Mouse (Mus musculus) spleen, postnatal 0 days (tissue): ENCODE results near the gene Ddx58. TPM values are rescaled to one million over a fixed set of nuclear protein-coding genes. Genes with fewer than 3 reads are reported as not detected.

Experiments used
- polyA plus RNA-seq: library from polyadenylated mRNA; unstranded; fragments of >200 nt; fragmentation: Nextera tagmentation; extraction: Ambion mirVana; gene quantifications from 2 replicates; pipeline ENCODE4 v1.2.1, GENCODE M21; 2015

The Ddx58 gene
- 6.9 and 11.6 TPM in 2 replicates for polyA plus RNA-seq

DNA sequence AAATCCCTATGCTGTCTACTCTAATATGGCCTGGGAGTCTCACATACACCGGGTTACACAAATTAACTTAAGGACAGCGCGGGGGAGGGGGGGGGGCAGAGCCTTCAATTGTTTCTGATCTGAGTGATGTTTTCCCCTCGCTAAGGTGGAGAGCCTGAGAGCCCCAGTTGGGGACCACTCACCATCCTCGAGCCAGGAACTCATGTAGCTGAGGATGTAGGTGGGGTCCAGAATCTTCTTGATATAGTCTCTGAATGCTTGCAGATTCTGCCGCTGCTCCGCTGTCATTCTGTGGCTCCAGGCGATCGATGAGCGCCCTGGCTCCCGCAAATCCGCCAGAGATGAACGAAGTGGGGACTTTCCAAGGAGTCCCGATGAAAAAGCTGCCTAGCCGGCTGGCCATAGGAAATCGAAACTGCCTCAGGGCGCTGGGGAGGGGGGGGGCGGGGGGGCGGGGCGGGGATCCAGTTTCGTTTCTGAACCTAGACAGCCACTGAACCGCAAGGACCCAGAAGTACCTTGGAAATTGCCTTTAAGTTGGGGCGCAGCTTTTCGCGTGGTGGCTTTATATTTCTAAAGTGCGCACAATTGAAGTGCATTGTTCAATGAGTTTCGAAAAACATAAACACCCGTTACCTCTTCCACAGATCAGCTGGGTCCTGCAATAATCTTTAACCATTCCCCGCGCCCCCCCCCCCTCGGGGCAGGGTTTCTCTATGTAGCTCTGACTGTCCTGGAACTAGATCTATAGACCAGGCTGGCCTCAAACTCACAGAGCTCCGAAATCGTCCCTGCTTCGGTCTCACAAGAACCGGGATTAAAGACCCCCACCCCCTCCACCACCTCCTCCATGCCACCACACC lies at the start of gene Ddx58:
Gene Ddx58 (minus strand): TSS at position 420 of the 863 bp plus-strand sequence.

GRCm38 (mm10) chr4:40279276-40279900 lies 39.8 kb upstream of the Ddx58 start, which contains the start of gene Ndufb6:
Gene Ndufb6 (minus strand): TSS chr4:40279421.

GRCm38 (mm10) chr4:40269430-40270032 lies 29.9 kb upstream of the Ddx58 start, which contains the start of the genes Smim27 and Topors:
Gene Smim27 (plus strand): TSS chr4:40269579.
Gene Topors (minus strand): TSS chr4:40269850.

Other genes starting within 250 kb of the Ddx58 start
- 21.7 and 22.5 TPM in 2 replicates for gene Aco1, start 96.7 kb downstream of the Ddx58 start, polyA plus RNA-seq
- 36.4 and 38.4 TPM in 2 replicates for gene Smim27, start 29.8 kb upstream of the Ddx58 start, polyA plus RNA-seq
- 15.0 and 16.9 TPM in 2 replicates for gene Topors, start 30.0 kb upstream of the Ddx58 start, polyA plus RNA-seq
- 196 and 206 TPM in 2 replicates for gene Ndufb6, start 39.6 kb upstream of the Ddx58 start, polyA plus RNA-seq
- 0.31 and 0.45 TPM in 2 replicates for gene Tmem215, start 232.4 kb upstream of the Ddx58 start, polyA plus RNA-seq